ENCODE assay signal across 27 mouse cellular contexts in the genomic region with DNA sequence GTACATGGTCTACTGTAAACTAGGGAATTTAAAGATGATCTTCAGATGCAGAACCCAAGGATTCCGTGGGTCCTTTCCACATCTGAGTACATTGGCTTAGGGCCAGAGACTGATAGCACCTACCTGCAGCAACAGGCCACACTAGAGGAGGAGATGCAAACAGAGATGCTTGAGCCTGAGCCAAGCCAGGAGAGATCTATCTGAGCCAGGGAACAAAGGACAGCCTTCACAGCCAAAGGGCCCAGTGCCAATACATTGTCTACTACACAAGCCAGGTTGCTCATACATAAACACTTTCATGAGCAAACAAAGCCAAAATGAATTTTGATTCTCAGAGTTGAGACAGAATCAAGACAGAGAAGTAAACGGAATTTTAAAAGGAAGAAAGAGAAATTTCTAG.
DNase-seq lines count a peak whose midpoint lies in the region; ATAC-seq and TF ChIP-seq lines count a peak whose summit lies in the region.
"Had no signal": no experiment of that assay in that cellular context is flagged by ENCODE, and none has a peak within 500 bp of the region (broad histone marks: within the 10 kb centered on the region; RNA-seq: fewer than 3 reads in every experiment).

No protein-coding gene starts in this region.

- H3K27me3 ChIP-seq in limb, embryonic 10.5 days (ENCODE audit: low read depth, poor library complexity, severe bottlenecking): no peaks in the 10 kb centered on the region
- H3K27me3 ChIP-seq: heart, embryonic 13.5 days; hindbrain, embryonic 13.5 days; limb, embryonic 12.5 days; liver, embryonic 13.5 days; midbrain, embryonic 12.5 days had no signal

- no peak overlapping the region for H3K4me3 ChIP-seq in limb, embryonic 10.5 days
- H3K4me3 ChIP-seq in layer of hippocampus, adult 2 months: no peak overlapping the region
- H3K4me3 ChIP-seq: forebrain, embryonic 10.5 days; heart, adult 2 months; heart, embryonic 13.5 days; hindbrain, embryonic 13.5 days; limb, embryonic 12.5 days; liver, embryonic 13.5 days; midbrain, embryonic 12.5 days had no signal

- no peak for DNase-seq in cerebellum, postnatal 4 days (ENCODE audit: low spot score in 2 of 2)
- DNase-seq in ovary, postnatal 14 days (ENCODE audit: low spot score): peak; percentile 4
- no peak for DNase-seq in ovary, postnatal 10 days (ENCODE audit: low spot score)
- peak; percentile 46 to 55 for DNase-seq in cerebellum, adult 18-20 months
- peak; percentile 11 to 22 for DNase-seq in cerebellum, postnatal 14 days
- DNase-seq in limb, embryonic 10.5 days (ENCODE audit: low spot score): no peak
- no peak for DNase-seq in layer of hippocampus, adult 2 months (ENCODE audit: low spot score in 2 of 2)
- DNase-seq: adrenal gland, postnatal 14 days; gastrocnemius, postnatal 25 days; heart, adult 2 months; kidney, adult 18-20 months; kidney, postnatal 25 days; layer of hippocampus, postnatal 36 days; liver, embryonic 13.5 days; lung, adult 2 months; lung, postnatal 14 days; right cerebral cortex, adult 18-20 months; right cerebral cortex, postnatal 4 days; thymus, adult 18-20 months; thymus, postnatal 4 days had no signal

- no peak overlapping the region for H3K27ac ChIP-seq in limb, embryonic 10.5 days
- no peak overlapping the region for H3K27ac ChIP-seq in layer of hippocampus, adult 2 months
- H3K27ac ChIP-seq: forebrain, embryonic 10.5 days; heart, adult 2 months; heart, embryonic 13.5 days; hindbrain, embryonic 13.5 days; limb, embryonic 12.5 days; liver, embryonic 13.5 days; midbrain, embryonic 12.5 days had no signal

- no peaks in the 10 kb centered on the region for H3K36me3 ChIP-seq in limb, embryonic 10.5 days
- H3K36me3 ChIP-seq: forebrain, embryonic 10.5 days; heart, embryonic 13.5 days; hindbrain, embryonic 13.5 days; limb, embryonic 12.5 days; liver, embryonic 13.5 days; midbrain, embryonic 12.5 days had no signal

- WGBS in limb, embryonic 10.5 days: 84% methylated on average over 2 of the region's 2 CpGs

- no peaks in the 10 kb centered on the region for H3K4me1 ChIP-seq in limb, embryonic 10.5 days
- H3K4me1 ChIP-seq: forebrain, embryonic 10.5 days; heart, embryonic 13.5 days; hindbrain, embryonic 13.5 days; limb, embryonic 12.5 days; liver, embryonic 13.5 days; midbrain, embryonic 12.5 days had no signal

- peak; percentile 80; the same call in 1 of the 2 replicates for ATAC-seq in cerebellum, adult (ENCODE audit: insufficient number of reproducible peaks, low FRiP score, low TSS enrichment)
- ATAC-seq: inflammation-experienced regulatory T-cells, adult 6 months had no signal

- TF ChIP-seq CTCF in layer of hippocampus, adult 2 months (conservative IDR thresholded peaks at IDR 0.05): no peak

- H3K9me3 ChIP-seq in limb, embryonic 10.5 days (replicated peaks): no peaks in the 10 kb centered on the region
- H3K9me3 ChIP-seq: forebrain, embryonic 10.5 days; hindbrain, embryonic 13.5 days; limb, embryonic 12.5 days; liver, embryonic 13.5 days; midbrain, embryonic 12.5 days had no signal

Comparison
In these comparisons a context has a peak if more than half of its experiments do, and no peak if none do; other contexts are left out.
1. DNase-seq: peak in ovary, postnatal 14 days (single experiment), cerebellum, adult 18-20 months (2 of 2) and cerebellum, postnatal 14 days (2 of 2); none in cerebellum, postnatal 4 days (0 of 2), ovary, postnatal 10 days (single experiment), limb, embryonic 10.5 days (single experiment) and layer of hippocampus, adult 2 months (0 of 2).